Mouse (Mus musculus): ENCODE measurements around the gene 2210010C04Rik. TPM values are rescaled to one million over a fixed set of nuclear protein-coding genes. Genes with fewer than 3 reads are reported as not detected.
"Not testable (repeated sequence)": the region's sequence is repeated elsewhere in the genome, so short reads cannot be mapped to it uniquely, and the experiment has no call there.

The 2210010C04Rik gene
- polyA plus RNA-seq, 1 experiment from 2014 or later, result not detected

DNA sequence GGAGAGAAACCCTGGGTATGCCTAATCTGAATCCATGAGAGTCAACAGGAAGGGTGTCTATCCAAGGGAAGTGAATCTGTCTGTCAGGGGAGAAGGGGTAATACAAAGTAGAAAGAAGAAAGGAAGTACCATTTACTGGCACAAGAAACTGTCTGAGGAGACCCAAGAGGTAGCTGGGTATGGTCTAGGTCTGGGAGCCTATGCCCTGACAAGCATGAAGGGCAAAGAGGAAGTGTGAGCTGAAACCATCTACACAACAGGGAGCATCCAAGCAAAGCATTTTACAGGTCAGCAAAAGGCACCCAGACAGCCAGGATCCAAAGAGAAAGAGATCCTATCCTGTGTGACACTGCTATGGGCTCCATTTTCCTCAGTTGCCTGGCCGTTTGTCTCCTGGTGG, 11.9 kb upstream of the 2210010C04Rik start:
- Histone ChIP-seq H3K9me3 (no peaks in the 10 kb centered on the region), H3K4me1 (replicated peaks) (no peaks in the 10 kb centered on the region), H3K36me3 (no peaks in the 10 kb centered on the region), H3K27me3 (ENCODE audit: insufficient read depth, poor library complexity, severe bottlenecking) (no peaks in the 10 kb centered on the region), H3K4me3 (no peak overlapping the region), H3K27ac (no peak overlapping the region)
- WGBS, result 84% methylated on average over 1 of the region's 1 CpGs
- no peak for DNase-seq (ENCODE audit: low spot score)

DNA sequence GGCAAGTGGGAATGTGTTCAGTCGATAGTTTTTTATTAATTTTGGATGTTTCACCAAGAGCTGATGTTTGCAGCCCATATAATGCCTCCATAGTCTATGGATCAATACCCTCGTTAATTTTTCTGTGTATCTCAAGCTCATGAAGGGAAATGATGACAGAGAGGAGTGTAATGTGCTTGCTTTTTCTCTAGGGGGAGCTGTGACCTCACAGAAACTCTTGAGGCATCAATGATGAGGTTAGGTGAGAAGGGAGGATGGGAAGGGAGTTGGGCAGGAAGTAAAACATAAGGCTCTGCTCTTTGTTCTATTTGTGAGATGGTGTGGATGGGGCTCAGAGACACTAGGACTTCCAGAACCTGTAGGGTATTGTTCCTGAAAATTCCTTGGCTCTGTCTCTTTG, 11.2 kb upstream of the 2210010C04Rik start:
- Histone ChIP-seq H3K4me3 (no peak overlapping the region), H3K27me3 (ENCODE audit: insufficient read depth, poor library complexity, severe bottlenecking) (no peaks in the 10 kb centered on the region), H3K4me1 (replicated peaks) (no peaks in the 10 kb centered on the region), H3K27ac (no peak overlapping the region), H3K9me3 (no peaks in the 10 kb centered on the region), H3K36me3 (no peaks in the 10 kb centered on the region)
- no peak for DNase-seq (ENCODE audit: low spot score)
- WGBS, result 64% methylated on average over 2 of the region's 2 CpGs

DNA sequence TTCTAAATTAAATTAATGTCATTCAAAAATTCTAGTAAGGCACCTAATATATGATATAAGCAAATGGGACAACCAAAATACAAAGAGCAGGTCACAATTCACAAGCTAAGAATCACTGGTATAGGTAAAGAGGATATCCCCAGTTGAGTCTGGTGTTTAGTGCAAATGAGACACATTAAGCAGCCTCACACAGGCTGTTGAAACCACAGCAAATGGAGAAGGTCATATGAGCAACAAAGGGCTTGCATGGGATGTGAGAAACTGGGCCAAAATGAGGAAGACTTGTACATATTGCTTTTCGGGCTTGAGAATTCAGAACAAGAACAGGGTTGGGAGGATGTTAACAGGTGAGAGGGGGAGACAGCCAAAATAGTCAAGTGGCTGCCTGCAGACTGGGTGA, 9.4 kb upstream of the 2210010C04Rik start:
- no peak for DNase-seq (ENCODE audit: low spot score)
- Histone ChIP-seq H3K36me3 (no peaks in the 10 kb centered on the region), H3K4me1 (replicated peaks) (no peaks in the 10 kb centered on the region), H3K27ac (no peak overlapping the region), H3K9me3 (no peaks in the 10 kb centered on the region), H3K4me3 (no peak overlapping the region), H3K27me3 (ENCODE audit: insufficient read depth, poor library complexity, severe bottlenecking) (no peaks in the 10 kb centered on the region)
- 91% methylated on average over 1 of the region's 1 CpGs for WGBS

DNA sequence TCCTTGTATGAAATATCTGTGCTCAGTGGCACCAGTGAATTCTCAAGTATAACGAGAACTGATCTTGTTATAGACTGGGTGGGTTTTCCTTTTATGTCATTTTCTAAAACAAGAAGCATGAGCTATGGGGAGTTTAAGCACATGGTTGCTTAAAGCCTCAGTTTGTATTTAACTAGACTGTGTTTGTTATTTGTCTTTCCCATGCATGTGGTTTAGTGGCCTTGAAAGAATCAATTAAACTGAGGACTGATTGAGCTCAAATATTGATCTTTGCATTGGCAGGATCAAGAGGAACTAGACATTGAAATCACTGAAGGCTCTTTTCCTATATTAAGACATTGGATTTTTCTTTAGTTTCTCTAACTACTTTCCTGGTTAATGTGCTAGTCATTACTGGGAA, 9.0 kb upstream of the 2210010C04Rik start:
- no peaks in the 10 kb centered on the region for H3K36me3 ChIP-seq
- no peak overlapping the region for H3K4me3 ChIP-seq
- H3K27me3 ChIP-seq (ENCODE audit: insufficient read depth, poor library complexity, severe bottlenecking), result no peaks in the 10 kb centered on the region
- no peaks in the 10 kb centered on the region for H3K4me1 ChIP-seq (replicated peaks)
- no peaks in the 10 kb centered on the region for H3K9me3 ChIP-seq
- DNase-seq (ENCODE audit: low spot score), result no peak
- no peak overlapping the region for H3K27ac ChIP-seq
- WGBS, result 81% methylated on average over 1 of the region's 1 CpGs

DNA sequence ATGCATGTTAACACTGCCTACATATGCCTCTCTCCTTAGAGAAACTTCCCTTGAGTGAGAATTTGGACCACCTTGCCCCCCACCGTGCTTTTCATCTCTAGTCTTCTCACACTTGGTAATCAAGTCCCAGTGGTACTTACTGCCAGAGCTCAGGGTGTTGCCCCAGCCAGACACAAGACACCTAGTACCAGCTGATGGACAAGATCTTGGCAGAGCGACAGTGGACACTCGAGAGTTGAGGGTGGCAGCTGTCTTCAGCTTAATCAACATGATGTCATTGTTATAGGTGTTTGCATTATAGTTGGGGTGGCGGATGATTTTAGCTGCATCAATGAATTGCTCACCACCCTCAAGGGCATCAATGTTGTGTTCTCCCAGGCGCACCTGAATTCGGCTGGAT, 2.5 kb downstream of the 2210010C04Rik start:
- 85% methylated on average over 6 of the region's 6 CpGs for WGBS
- no peaks in the 10 kb centered on the region for H3K36me3 ChIP-seq
- H3K27ac ChIP-seq, result no peak overlapping the region
- H3K4me3 ChIP-seq, result no peak overlapping the region
- no peak for DNase-seq (ENCODE audit: low spot score)
- H3K4me1 ChIP-seq (replicated peaks), result no peaks in the 10 kb centered on the region
- no peaks in the 10 kb centered on the region for H3K27me3 ChIP-seq (ENCODE audit: insufficient read depth, poor library complexity, severe bottlenecking)
- no peaks in the 10 kb centered on the region for H3K9me3 ChIP-seq

DNA sequence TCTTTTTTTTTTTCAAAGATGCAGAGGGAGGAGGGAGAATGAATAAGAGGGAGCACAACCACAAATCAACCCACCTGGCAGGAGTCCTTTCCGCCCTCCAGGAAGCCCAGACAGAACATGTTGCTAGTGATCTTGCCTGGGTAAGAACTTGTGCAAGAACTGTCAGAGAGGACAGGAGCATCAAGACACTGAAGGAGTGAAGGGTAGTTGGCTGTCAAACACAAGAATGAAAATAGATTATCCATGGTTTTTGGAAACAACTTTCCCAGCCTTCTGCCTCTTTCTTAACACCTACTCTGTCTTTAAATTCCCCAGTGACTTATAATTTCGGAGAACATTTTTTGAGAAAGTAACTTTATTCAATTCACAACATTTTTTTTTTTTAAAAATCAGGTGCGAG, 3.1 kb downstream of the 2210010C04Rik start:
- H3K27me3 ChIP-seq (ENCODE audit: insufficient read depth, poor library complexity, severe bottlenecking), result no peaks in the 10 kb centered on the region
- no peak for DNase-seq (ENCODE audit: low spot score)
- no peak overlapping the region for H3K4me3 ChIP-seq
- no peaks in the 10 kb centered on the region for H3K9me3 ChIP-seq
- H3K27ac ChIP-seq, result no peak overlapping the region
- WGBS, result 87% methylated on average over 3 of the region's 3 CpGs
- H3K36me3 ChIP-seq, result no peaks in the 10 kb centered on the region
- 0 out of 2 replicates have a peak, but pooled peaks cover under 1% of the 10 kb centered on the region for H3K4me1 ChIP-seq (replicated peaks)

DNA sequence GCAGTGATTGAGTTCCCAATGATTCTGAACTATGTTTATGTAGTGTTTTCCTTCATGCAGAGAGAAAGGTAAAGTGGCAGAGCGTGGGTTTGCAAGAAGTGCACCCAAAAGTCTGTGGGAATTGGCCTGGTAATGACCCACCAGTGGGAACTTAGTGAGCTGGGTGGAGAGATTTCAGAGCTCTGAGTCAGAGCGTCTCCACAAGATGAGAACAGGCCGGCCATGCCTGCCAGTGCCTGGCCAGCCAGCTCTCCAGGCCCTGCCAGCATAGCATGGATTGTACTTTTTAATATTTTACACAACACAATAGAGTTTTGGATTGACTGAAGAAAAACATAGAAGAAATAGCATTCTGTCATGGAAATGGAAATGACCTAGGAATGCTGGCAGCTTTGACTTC, 4.5 kb downstream of the 2210010C04Rik start:
- Histone ChIP-seq H3K4me1 (replicated peaks) (0 out of 2 replicates have a peak, but pooled peaks cover 4% of the 10 kb centered on the region), H3K4me3 (no peak overlapping the region), H3K27me3 (ENCODE audit: insufficient read depth, poor library complexity, severe bottlenecking) (no peaks in the 10 kb centered on the region), H3K27ac (no peak overlapping the region), H3K9me3 (no peaks in the 10 kb centered on the region), H3K36me3 (no peaks in the 10 kb centered on the region)
- DNase-seq (ENCODE audit: low spot score), result no peak
- 90% methylated on average over 3 of the region's 3 CpGs for WGBS

DNA sequence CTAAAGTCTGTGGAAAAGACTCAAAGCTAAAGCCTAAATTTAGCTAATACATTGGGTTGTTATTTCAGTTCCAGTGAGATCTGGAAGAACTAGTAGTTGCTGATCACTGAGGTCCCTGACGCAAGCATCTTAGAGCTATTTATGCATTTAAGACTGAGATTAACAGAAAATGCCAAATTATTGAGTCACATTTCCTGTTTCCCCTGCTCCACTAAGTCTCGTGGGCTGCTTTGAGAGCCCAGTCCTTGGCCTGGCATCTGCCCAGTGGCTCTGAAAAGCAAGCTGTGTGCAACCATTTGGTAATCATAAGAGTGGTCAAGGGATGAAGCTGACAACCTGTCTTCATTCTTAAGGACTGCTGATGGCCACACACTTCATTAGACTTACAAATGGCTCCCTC, 8.3 kb downstream of the 2210010C04Rik start:
- Histone ChIP-seq H3K4me1 (replicated peaks) (0 out of 2 replicates have a peak, but pooled peaks cover 4% of the 10 kb centered on the region), H3K4me3 (no peak overlapping the region), H3K9me3 (no peaks in the 10 kb centered on the region), H3K27ac (no peak overlapping the region), H3K36me3 (no peaks in the 10 kb centered on the region), H3K27me3 (ENCODE audit: insufficient read depth, poor library complexity, severe bottlenecking) (no peaks in the 10 kb centered on the region)
- 39% methylated on average over 2 of the region's 2 CpGs for WGBS
- DNase-seq (ENCODE audit: low spot score), result no peak

DNA sequence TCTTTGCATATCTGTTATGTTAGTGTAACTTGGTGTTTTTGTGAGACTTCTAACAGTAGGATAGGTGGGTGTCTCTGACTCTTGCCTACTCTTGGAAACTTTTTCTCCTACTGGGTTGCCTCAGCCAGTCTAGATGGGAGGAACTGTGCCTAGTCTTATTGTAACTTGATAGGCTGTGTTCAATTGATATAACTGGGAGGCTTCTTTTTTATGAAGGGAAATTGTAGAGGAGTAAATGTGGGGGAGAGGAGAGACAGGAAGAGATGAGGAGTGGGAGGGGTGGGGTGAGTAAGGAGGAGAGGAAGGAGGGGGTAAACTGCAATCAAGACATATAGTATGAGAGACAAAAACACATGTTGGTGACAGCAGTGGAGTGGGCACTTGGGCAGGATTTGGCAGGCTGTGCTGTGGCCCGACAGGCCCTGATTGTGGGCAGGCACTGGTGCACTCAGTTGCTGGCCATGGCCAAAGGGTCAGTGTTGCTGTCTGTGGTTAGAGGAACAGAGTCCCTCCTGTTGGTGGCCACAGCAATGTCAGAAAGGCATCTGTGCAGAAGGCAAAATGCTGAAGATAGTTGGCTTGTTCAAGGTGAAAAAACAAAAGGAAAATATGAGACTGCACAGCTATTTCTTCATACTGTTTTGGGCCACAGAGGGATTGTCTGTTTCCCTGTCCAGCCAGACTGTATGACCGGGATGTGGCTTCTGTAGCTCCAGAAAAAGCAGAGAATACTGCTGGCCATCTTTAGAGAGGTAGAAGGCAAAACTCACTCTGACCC, 9.2 kb downstream of the 2210010C04Rik start:
- Histone ChIP-seq H3K27me3 (ENCODE audit: insufficient read depth, poor library complexity, severe bottlenecking) (no peaks in the 10 kb centered on the region), H3K4me3 (no peak overlapping the region), H3K27ac (no peak overlapping the region), H3K36me3 (no peaks in the 10 kb centered on the region), H3K9me3 (no peaks in the 10 kb centered on the region), H3K4me1 (replicated peaks) (0 out of 2 replicates have a peak, but pooled peaks cover 4% of the 10 kb centered on the region)
- no peak for DNase-seq (ENCODE audit: low spot score)
- 70% methylated on average over 2 of the region's 2 CpGs for WGBS

DNA sequence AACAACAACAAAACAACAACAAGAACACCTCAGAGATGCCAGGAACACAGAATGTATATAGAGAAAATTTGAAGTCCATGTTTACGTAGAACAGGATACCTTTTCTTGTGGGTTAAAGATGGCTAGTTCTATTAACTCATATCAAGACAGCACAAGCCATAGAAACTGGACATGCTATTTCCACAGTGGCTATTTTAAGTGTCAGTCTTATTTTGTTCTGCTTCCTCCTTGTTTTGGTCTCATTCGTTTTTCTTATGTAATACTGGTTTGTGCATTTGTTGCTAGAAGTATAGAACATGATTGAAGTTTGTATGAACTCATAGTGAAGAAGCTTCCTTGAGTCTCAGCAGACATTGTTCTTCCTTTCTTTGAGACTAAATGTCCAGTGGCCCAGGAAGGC, 16.2 kb downstream of the 2210010C04Rik start:
- no peaks in the 10 kb centered on the region for H3K36me3 ChIP-seq
- WGBS, result 86% methylated on average over 2 of the region's 2 CpGs

DNA sequence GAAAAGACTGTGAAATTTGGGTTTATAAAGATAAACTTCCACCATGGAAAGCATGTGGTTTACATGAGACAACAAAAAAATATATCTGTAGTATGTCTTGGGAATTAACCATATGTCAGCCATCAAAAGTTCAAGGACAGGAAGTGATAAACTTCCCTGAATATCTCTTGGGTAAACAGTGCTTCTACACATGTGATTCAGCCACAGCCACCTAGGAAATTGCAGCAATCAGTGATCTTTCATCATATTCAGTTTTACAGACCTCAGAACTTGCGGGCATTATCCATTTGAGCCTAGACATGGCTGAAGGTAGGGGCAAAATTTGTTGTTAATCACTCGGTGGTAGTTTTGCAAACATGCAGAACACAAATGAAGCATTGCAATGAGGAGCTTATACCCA, 16.7 kb downstream of the 2210010C04Rik start:
- no peaks in the 10 kb centered on the region for H3K9me3 ChIP-seq
- 87% methylated on average over 2 of the region's 2 CpGs for WGBS
- DNase-seq (ENCODE audit: low spot score), result no peak
- no peaks in the 10 kb centered on the region for H3K27me3 ChIP-seq (ENCODE audit: insufficient read depth, poor library complexity, severe bottlenecking)
- H3K36me3 ChIP-seq, result no peaks in the 10 kb centered on the region
- H3K4me1 ChIP-seq (replicated peaks), result no peaks in the 10 kb centered on the region
- no peak overlapping the region for H3K27ac ChIP-seq
- no peak overlapping the region for H3K4me3 ChIP-seq

More for the DNA sequence above, 16.2 kb downstream of the 2210010C04Rik start:
- H3K9me3 ChIP-seq, result no peaks in the 10 kb centered on the region
- H3K4me3 ChIP-seq, result no peak overlapping the region
- DNase-seq (ENCODE audit: low spot score), result no peak
- no peaks in the 10 kb centered on the region for H3K4me1 ChIP-seq (replicated peaks)
- H3K27me3 ChIP-seq (ENCODE audit: insufficient read depth, poor library complexity, severe bottlenecking), result no peaks in the 10 kb centered on the region
- H3K27ac ChIP-seq, result no peak overlapping the region

DNA sequence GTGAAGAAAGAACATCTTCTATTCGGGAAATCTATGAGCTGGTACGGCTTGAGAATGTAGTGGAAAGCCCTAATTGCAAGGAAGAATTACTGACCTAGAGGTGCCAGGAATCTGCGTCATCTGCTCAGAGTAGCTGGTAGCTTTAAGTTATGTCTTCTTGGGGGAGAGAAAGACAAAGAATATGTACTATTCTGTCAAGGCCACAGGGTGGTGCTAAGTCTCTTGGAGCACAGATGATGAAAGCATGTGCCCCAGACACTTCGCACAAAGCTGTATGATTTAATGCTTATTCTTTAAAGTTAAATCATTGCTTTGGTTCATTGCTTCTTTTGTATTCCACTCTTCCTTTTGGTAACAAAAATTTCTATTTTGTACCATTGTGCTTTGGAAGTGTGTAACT, 20.2 kb downstream of the 2210010C04Rik start:
- H3K9me3 ChIP-seq, result no peaks in the 10 kb centered on the region
- H3K4me1 ChIP-seq (replicated peaks), result no peaks in the 10 kb centered on the region
- H3K36me3 ChIP-seq, result no peaks in the 10 kb centered on the region
- no peak overlapping the region for H3K27ac ChIP-seq
- DNase-seq (ENCODE audit: low spot score), result no peak
- H3K27me3 ChIP-seq (ENCODE audit: insufficient read depth, poor library complexity, severe bottlenecking), result no peaks in the 10 kb centered on the region
- no peak overlapping the region for H3K4me3 ChIP-seq
- 78% methylated on average over 4 of the region's 4 CpGs for WGBS

DNA sequence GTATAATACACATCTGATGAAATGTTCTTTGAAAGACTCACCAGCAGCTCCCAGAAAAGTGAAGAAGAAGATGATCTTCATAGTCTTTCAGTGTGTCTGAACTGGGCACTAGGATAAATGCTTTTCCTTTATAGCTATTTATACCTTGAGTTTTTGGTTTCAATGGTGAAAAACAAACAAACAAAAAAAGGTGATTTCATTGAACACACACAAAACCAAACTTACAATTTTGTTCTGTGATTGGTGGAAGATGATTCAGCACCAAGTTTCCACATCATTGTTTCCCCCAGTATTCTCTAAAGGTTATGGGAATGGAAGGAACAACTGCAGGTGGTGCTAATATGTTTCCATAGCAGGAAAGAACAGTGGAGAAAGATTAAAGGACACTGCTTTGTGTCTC, 35.9 kb downstream of the 2210010C04Rik start, which contains the start of gene Gm2663:
Gene Gm2663, minus strand, starts transcription at position 101 of the 400 bp plus-strand sequence.
- not testable (repeated sequence) for H3K27me3 ChIP-seq (ENCODE audit: insufficient read depth, poor library complexity, severe bottlenecking); H3K4me1 ChIP-seq (replicated peaks); H3K4me3 ChIP-seq; H3K36me3 ChIP-seq; DNase-seq (ENCODE audit: low spot score); H3K9me3 ChIP-seq; H3K27ac ChIP-seq

Measured in hindbrain, embryonic 10.5 days (tissue).